Mouse (Mus musculus) cerebellum, adult 2 months (tissue): ENCODE results near the gene P4htm. TPM values are rescaled to one million over a fixed set of nuclear protein-coding genes. Genes with fewer than 3 reads are reported as not detected.
"Not testable (repeated sequence)": the region's sequence is repeated elsewhere in the genome, so short reads cannot be mapped to it uniquely, and the experiment has no call there.

Source experiments
- DNase-seq, 2 experiments: peaks; one replicate each; pipeline ENCODE4 v3.0.0; 2021
- H3K27ac ChIP-seq: fragments of 200-500 bp; 2 replicates; pipeline ENCODE4 v1.5.1; 2012; ENCODE audit warnings: low read length, control low read depth, inconsistent platforms; ENCODE audit not compliant: insufficient read depth
- H3K27me3 ChIP-seq: fragments of 200-500 bp; 2 replicates; pipeline ENCODE4 v1.6.1; 2012; ENCODE audit warnings: inconsistent platforms, mild to moderate bottlenecking, low read length, moderate library complexity; ENCODE audit not compliant: control insufficient read depth, insufficient read depth
- H3K4me1 ChIP-seq: fragments of 200-500 bp; 2 replicates; pipeline ENCODE4 v1.6.1; 2011; ENCODE audit warnings: low read length; ENCODE audit not compliant: control insufficient read depth, insufficient read depth
- H3K4me3 ChIP-seq: fragments of 200-500 bp; replicated peaks from 2 replicates; pipeline ENCODE3; 2011; ENCODE audit warnings: mild to moderate bottlenecking, low read depth, low read length, control low read depth; ENCODE audit not compliant: insufficient read depth
- CTCF ChIP-seq: fragments of 200-500 bp; IDR thresholded peaks from 2 replicates; pipeline ENCODE4 v1.5.1; 2011; ENCODE audit warnings: low read depth, mild to moderate bottlenecking, control low read depth, low read length, moderate library complexity, borderline replicate concordance; ENCODE audit not compliant: insufficient read depth
- POLR2A ChIP-seq: fragments of 200-500 bp; IDR thresholded peaks from 2 replicates; pipeline ENCODE4 v1.6.1; 2011; ENCODE audit warnings: low read length, control low read depth, borderline replicate concordance; ENCODE audit not compliant: insufficient read depth
- WGBS: fragments of 180-500 bp; shearing (Covaris S2); methylation state at CpG from one replicate; pipeline ENCODE4 v1.1.7; 2018; 5-methylcytosine and 5-hydroxymethylcytosine counted together
- polyA plus RNA-seq: library from polyadenylated mRNA; depleted of rRNA; stranded (reverse); fragments of >200 nt; gene quantifications from 2 replicates; pipeline ENCODE4 v1.2.3, GENCODE M21; 2012

The P4htm gene
- polyA plus RNA-seq, 1 experiment, result 105 TPM

DNA sequence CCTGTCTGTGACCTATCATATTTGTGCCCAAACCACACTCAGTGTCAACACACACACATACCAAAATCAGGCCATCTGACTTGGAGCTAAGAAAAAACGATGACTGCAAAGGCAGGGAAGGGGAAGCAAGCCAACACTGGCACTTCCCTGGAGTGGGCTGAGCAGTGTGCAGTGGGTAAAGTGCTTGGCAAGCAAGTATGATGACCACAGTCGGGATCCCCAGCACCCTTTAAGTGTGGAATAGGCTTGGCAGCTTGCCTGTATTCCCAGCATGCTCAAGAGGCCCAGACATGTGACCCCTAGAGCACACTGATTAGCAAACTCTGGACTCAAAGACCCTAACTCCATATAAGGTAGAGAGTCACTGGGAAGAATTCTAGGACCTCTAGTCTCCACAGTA is 29.0 kb upstream of the P4htm start:
- no peak for TF ChIP-seq POLR2A
- TF ChIP-seq CTCF, result no peak
- Histone ChIP-seq H3K27me3 (no peaks in the 10 kb centered on the region), H3K4me1 (peaks cover 4% of the 10 kb centered on the region; the same call in 1 of the 2 replicates), H3K27ac (no peak overlapping the region; the same call in 1 of the 2 replicates), H3K4me3 (no peak overlapping the region)
- peak in 1 of 2 experiments; percentile 22 for DNase-seq
- WGBS, result 2% methylated on average over 2 of the region's 2 CpGs

DNA sequence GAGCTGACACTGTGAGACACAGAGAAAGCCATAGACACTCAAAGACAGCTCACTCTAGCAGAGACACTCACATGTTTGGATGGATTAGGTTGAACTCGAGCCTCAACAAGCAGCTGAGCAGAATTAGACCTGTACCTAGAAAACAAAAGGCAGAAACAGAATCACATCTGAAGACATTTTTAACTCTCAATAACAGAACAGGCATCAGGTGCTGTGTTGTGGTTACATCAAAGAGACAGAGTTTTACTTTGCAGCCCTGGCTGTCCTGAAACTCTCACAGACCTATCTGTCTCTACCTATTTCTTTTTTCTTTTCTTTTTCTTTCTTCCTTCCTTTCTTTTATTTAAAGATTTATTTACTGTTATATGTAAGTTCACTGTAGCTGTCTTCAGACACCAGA is 19.8 kb upstream of the P4htm start:
- WGBS, result 96% methylated on average over 1 of the region's 1 CpGs
- TF ChIP-seq CTCF (no peak), POLR2A (no peak)
- no peak for DNase-seq
- no peak overlapping the region for H3K27ac ChIP-seq
- H3K4me1 ChIP-seq, result no peaks in the 10 kb centered on the region
- no peaks in the 10 kb centered on the region for H3K27me3 ChIP-seq
- no peak overlapping the region for H3K4me3 ChIP-seq

DNA sequence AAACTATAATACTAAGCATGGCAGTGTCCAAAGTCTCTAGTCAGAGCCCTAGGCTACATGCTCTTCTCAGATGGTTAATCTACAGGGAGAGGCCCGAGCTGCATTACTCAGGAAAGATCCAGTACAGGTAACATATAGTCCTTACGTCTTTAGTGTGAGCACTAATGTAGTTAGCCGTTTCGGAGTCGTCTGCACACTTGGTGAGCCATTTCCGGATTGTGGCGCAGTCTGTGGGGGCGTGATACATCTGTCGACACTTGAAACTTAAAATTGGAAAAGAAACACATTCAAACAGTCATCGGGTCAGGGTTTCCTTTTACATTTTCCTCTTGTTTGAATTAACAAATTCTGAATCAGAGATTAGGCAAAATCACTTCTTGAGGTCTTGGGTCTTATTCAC is 14.0 kb upstream of the P4htm start:
- H3K4me1 ChIP-seq, result no peaks in the 10 kb centered on the region
- H3K27ac ChIP-seq, result no peak overlapping the region
- DNase-seq, result no peak
- no peak overlapping the region for H3K4me3 ChIP-seq
- TF ChIP-seq CTCF (no peak), POLR2A (no peak)
- WGBS, result 97% methylated on average over 10 of the region's 10 CpGs
- H3K27me3 ChIP-seq, result no peaks in the 10 kb centered on the region

DNA sequence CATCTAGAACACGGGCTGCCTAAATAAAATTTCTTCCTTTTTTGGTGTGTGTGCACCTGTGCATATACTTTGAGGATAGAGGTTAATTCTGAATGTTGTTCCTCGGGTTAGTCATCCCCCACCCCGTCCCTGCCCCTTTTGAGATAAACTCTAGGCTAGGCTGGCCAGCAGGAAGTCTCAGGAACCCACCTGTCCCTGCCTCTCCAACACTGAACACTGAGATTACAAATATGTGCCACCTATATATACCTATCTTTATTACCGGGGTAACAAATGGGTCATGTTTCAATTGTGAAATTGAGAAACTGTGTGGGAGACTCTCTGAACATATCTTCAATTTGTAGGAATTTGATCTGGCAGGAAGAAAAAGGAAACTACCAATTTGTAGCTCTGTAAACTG is 11.4 kb upstream of the P4htm start:
- Histone ChIP-seq H3K4me1 (no peaks in the 10 kb centered on the region), H3K4me3 (no peak overlapping the region), H3K27me3 (no peaks in the 10 kb centered on the region), H3K27ac (no peak overlapping the region)
- WGBS, result 97% methylated on average over 4 of the region's 4 CpGs
- no peak for DNase-seq
- TF ChIP-seq POLR2A (no peak), CTCF (no peak)

DNA sequence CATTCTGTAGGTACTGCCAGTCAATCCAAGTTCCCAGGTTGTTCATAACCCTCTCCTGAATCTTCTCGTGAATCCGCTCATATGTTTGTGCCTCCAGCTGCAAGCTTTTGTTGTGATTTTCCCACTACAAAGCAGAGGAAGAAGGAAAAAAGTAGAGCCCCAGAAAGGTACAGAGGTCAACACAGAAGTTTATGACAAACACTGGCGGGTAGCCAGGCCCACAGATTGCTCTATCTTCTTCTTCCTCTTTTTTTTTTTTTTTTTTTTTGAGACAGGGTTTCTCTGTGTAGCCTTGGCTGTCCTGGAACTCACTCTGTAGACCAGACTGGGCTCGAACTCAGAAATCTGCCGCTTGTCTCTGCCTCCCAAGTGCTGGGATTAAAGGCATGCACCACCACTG is 10.5 kb upstream of the P4htm start:
- not testable (repeated sequence) for H3K4me3 ChIP-seq, H3K4me1 ChIP-seq
- WGBS, result 91% methylated on average over 5 of the region's 5 CpGs

DNA sequence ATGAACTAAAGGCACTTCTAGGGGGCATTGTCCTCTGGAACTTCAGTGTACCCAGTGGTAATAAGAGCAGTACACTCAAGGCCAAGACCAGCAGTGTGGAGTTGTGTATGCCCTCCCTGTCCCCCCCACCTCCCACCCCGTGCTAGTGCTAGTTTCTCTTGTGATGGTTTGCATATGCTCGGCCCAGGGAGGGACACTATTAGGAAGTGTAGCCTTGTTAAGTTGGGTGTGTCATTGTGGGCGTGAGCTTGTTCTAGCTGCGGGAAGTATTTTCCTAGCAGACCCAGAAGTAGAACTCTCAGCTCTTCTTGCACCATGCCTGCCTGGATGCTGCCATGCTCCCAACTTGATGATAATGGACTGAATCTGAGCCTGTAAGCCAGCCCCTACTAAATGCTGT is 4.5 kb upstream of the P4htm start:
- WGBS, result 83% methylated on average over 4 of the region's 4 CpGs

More for the DNA sequence above, 10.5 kb upstream of the P4htm start:
- not testable (repeated sequence) for DNase-seq, H3K27me3 ChIP-seq, H3K27ac ChIP-seq

DNA sequence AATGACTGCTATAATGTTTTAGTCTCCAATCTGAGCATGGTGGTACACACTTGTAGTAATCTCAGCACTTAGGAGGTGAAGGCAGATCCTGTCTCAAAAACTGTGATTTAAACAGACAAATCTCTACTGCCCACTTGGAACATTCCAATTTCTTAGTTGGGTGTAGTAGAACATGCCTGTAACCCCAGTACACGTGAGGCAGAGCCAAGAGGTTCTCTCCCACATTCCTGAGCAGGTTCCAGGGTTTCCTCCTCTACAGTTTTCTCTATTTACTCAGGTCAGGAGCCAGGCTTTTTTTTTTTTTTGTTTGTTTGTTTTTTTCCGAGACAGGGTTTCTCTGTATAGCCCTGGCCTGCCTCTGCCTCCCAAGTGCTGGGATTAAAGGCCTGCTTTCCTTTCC is 2.5 kb upstream of the P4htm start:
- TF ChIP-seq CTCF (no peak), POLR2A (no peak)
- no peak overlapping the region for H3K4me3 ChIP-seq
- DNase-seq, result no peak
- peaks cover 3% of the 10 kb centered on the region; the same call in 1 of the 2 replicates for H3K4me1 ChIP-seq
- H3K27ac ChIP-seq, result no peak overlapping the region
- no peaks in the 10 kb centered on the region for H3K27me3 ChIP-seq
- WGBS, result 59% methylated on average over 2 of the region's 2 CpGs

More for the DNA sequence above, 4.5 kb upstream of the P4htm start:
- no peak for TF ChIP-seq POLR2A
- TF ChIP-seq CTCF, result no peak
- Histone ChIP-seq H3K27me3 (no peaks in the 10 kb centered on the region), H3K4me1 (no peaks in the 10 kb centered on the region), H3K27ac (no peak overlapping the region), H3K4me3 (no peak overlapping the region)
- no peak for DNase-seq

DNA sequence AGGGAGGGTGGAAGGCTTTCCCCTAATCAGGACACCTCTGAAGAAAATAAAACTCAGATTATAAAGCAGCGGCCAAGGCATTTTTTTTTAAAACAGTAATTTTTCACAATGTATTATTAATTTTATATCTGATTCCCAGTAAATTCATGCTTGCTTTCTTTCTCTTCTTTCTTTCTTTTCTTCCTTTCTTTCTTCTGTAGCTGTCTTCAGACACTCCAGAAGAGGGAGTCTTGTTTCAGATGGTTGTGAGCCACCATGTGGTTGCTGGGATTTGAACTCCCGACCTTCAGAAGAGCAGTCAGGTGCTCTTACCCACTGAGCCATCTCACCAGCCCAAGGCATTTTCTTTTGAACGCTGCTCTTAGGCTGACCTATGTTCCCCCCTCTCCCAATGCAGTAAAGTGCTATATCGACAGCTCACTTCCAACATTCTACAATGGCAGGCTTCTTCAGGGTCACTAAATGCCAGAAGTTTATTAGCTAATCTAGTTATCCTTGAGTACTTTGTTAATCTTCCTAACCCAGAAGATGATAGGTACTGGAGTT is 1.6 kb upstream of the P4htm start:
- H3K4me1 ChIP-seq, result peaks cover 6% of the 10 kb centered on the region; the same call in 1 of the 2 replicates
- no peak overlapping the region for H3K27ac ChIP-seq
- H3K27me3 ChIP-seq, result no peaks in the 10 kb centered on the region
- TF ChIP-seq CTCF (no peak), POLR2A (no peak)
- DNase-seq, result no peak
- WGBS, result 73% methylated on average over 4 of the region's 4 CpGs
- no peak overlapping the region for H3K4me3 ChIP-seq

DNA sequence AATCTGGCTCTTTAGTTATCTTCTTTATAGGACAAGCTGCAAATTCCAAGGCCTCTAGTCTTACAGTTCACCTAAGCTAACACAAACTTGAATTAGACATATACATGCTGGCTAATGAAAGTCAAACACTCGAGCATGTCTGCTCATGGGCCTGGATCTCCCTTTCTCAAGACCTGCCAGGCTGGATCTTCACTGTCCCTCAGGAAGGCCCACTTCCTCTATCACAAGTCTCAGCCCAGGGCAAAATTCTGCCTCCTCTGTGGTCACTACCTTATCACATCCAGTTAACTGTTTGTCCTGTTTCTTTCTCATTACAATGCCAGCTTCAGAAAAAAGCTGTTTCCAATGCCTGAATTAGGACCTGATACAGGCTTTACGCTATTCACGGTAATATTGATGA is 3.1 kb downstream of the P4htm start:
- H3K4me3 ChIP-seq, result no peak overlapping the region
- no peak for DNase-seq
- H3K4me1 ChIP-seq, result peaks cover 6% of the 10 kb centered on the region
- TF ChIP-seq POLR2A, result no peak
- TF ChIP-seq CTCF, result no peak
- H3K27me3 ChIP-seq, result no peaks in the 10 kb centered on the region
- H3K27ac ChIP-seq, result no peak overlapping the region
- 82% methylated on average over 3 of the region's 3 CpGs for WGBS
